Mouse (Mus musculus) hindbrain, embryonic 10.5 days (tissue): ENCODE measurements around the gene Oaz3. TPM values are rescaled to one million over a fixed set of nuclear protein-coding genes. Genes with fewer than 3 reads are reported as not detected.
A peak's percentile ranks its signal among the peaks of the same experiment; 100 is the strongest.

Experiments used
- DNase-seq: peaks from one replicate; pipeline ENCODE4 v3.0.0-alpha.2; 2017; ENCODE audit warnings: low spot score
- H3K27ac ChIP-seq: fragments of 300-500 bp; sonication (generic); 2 replicates; pipeline ENCODE4 v1.5.1; 2016; ENCODE audit warnings: mild to moderate bottlenecking, moderate library complexity
- H3K27me3 ChIP-seq: fragments of 300-500 bp; sonication (generic); 2 replicates; pipeline ENCODE4 v1.6.1; 2016; ENCODE audit warnings: mild to moderate bottlenecking; ENCODE audit not compliant: poor library complexity, insufficient read depth, severe bottlenecking
- H3K36me3 ChIP-seq: fragments of 300-500 bp; sonication (generic); 2 replicates; pipeline ENCODE4 v1.6.1; 2016; ENCODE audit warnings: mild to moderate bottlenecking, moderate library complexity
- H3K4me1 ChIP-seq: fragments of 300-500 bp; sonication (generic); replicated peaks from 2 replicates; pipeline ENCODE4 v1.6.1; 2016; ENCODE audit warnings: mild to moderate bottlenecking
- H3K4me3 ChIP-seq: fragments of 300-500 bp; sonication (generic); 2 replicates; pipeline ENCODE4 v1.5.1; 2016; ENCODE audit warnings: mild to moderate bottlenecking, moderate library complexity
- H3K9me3 ChIP-seq: fragments of 300-500 bp; sonication (generic); 2 replicates; pipeline ENCODE4 v1.6.1; 2016; ENCODE audit warnings: mild to moderate bottlenecking, moderate library complexity
- WGBS: fragments of 180-500 bp; shearing (Covaris S2); methylation state at CpG from one replicate; pipeline ENCODE4 v1.1.7; 2016; 5-methylcytosine and 5-hydroxymethylcytosine counted together
- polyA plus RNA-seq: library from polyadenylated mRNA; unstranded; fragments of >200 nt; fragmentation: Nextera tagmentation; extraction: Ambion mirVana; gene quantifications from 2 replicates; pipeline ENCODE4 v1.2.1, GENCODE M21; 2016

Oaz3 gene
- polyA plus RNA-seq, 1 experiment from 2014 or later, result 0.98 TPM

DNA sequence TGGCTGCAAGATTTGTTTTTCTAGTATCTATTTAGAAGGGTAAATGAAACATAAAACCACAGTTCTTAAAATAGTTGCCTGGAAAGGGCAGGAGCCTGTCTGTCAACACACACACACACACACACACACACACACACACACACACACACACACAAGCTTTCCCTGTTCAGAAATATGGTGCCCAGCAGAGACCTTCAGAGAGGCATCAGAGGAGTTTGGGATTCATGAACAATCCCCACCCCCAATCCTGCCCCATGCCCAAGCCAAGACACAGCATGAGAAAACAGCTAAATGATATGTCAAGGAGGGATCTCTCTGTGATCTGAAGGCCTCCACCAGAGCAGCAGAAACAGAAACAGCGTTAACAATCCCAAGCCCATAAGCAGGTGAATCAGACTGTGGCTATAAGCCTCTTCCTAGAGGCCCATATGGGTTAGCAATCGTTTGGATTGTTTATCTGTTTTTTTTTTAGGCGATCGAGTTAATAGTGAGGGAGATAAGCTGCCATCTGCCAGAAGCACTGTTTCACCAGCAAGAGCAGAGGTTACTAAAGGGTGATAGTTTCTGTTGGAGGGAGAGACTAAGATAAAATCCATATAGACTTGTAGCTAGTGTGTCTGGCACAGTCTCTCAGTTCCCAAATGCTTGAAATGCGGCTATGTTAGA, 30.0 kb upstream of the Oaz3 start:
- 87% methylated on average over 5 of the region's 5 CpGs for WGBS
- Histone ChIP-seq H3K27me3 (peaks cover 4% of the 10 kb centered on the region; the same call in 1 of the 2 replicates), H3K36me3 (no peaks in the 10 kb centered on the region), H3K4me1 (peaks cover 51% of the 10 kb centered on the region), H3K9me3 (no peaks in the 10 kb centered on the region), H3K27ac (no peak overlapping the region), H3K4me3 (no peak overlapping the region)
- no peak for DNase-seq

DNA sequence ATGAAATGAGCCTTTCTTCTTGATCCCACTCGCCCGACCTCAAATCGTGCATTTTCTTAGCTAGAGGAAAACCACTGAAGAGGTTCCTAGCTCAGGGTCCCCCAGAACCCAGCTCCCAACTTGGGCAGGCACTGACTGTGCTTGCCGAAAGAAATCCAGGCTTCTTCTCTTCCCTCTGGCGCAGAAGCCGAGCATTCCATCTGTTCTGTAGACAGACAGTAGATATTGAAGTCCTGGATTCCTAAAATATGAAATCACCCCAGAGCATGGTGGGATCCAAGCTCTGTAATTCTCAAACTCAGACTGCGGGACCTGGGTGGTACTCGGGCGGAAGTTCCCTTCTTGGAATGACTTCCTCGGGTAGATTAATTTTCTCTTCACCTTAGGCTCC, 29.4 kb upstream of the Oaz3 start:
- H3K4me1 ChIP-seq, result peaks cover 45% of the 10 kb centered on the region
- H3K36me3 ChIP-seq, result no peaks in the 10 kb centered on the region
- 0 out of 2 replicates have a peak overlapping the region, but pooled peaks have one; percentile 47 for H3K4me3 ChIP-seq
- no peak for DNase-seq
- H3K27me3 ChIP-seq, result no peaks in the 10 kb centered on the region; the same call in 1 of the 2 replicates
- H3K27ac ChIP-seq, result peak overlapping the region; percentile 75
- no peaks in the 10 kb centered on the region for H3K9me3 ChIP-seq
- 55% methylated on average over 10 of the region's 10 CpGs for WGBS

- H3K27ac ChIP-seq, result peak overlapping the region; percentile 75
- peak overlapping the region; percentile 47 for H3K4me3 ChIP-seq
- H3K9me3 ChIP-seq, result no peaks in the 10 kb centered on the region
- no peaks in the 10 kb centered on the region for H3K36me3 ChIP-seq
- H3K27me3 ChIP-seq, result no peaks in the 10 kb centered on the region
- 10% methylated on average over 28 of the region's 28 CpGs for WGBS
- H3K4me1 ChIP-seq, result peaks cover 40% of the 10 kb centered on the region
- DNase-seq, result peak; percentile 84
Observed at GRCm38 (mm10) chr3:94472447-94473114, 28.9 kb upstream of the Oaz3 start.

DNA sequence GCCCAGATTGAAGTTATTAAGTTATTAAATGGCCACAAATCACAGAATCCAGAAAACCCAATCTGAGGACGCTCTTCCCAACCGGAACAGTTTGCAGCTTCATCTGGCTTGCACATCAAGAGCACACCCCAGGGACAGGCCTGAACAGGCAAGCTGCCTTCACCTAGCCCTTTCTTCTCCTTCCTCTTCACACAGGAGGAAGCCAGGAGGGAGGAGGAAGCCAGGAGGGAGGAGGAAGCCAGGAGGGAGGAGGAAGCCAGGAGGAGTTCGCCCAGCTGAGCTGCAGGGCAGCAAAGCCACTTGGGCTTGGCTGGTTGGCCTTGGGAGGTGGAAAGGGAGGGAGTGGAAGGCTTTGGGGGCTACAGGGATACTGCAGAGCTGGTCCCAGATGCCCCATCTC, 25.2 kb upstream of the Oaz3 start:
- Histone ChIP-seq H3K9me3 (no peaks in the 10 kb centered on the region), H3K4me1 (peaks cover 40% of the 10 kb centered on the region), H3K27ac (no peak overlapping the region), H3K36me3 (no peaks in the 10 kb centered on the region), H3K27me3 (no peaks in the 10 kb centered on the region), H3K4me3 (no peak overlapping the region)
- DNase-seq, result no peak
- WGBS, result 59% methylated on average over 3 of the region's 3 CpGs

DNA sequence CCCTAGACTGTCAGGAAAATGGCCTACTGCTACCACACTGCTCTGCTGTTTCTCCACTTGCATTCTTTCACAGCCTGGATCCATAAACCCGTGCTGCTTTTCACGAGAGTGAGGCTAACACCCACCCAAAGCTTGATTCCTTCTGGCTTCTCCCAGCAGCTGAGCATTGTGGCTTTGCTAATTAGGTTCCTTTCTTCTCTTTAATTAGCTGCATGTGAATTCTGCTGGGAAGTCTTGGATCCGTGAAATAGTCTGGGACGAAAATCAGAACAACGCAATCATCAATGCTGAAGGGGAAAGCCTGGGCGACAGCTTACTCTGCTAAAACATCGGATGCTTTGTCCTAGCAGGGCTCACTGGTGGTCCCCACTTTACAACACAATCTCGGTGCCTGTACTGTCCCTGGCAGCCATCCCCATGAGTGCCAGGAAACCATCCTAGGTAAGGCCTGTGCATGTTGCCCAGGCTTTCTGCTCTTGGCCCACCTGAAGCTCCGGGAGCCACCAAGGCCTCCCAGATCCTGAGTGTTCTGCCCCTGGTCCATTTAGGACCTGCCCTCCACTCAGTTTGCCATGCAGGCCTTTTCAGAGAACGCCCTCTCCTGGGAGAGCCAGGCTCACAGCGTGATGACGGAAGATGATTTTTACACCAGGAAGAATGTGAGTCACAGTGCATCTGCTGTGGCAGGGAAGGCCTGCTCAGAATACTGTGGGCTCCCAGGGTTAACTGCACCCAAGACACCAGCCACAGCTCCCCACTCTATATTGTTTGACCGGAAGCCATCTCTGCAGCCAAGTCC, 22.1 kb upstream of the Oaz3 start:
- H3K4me1 ChIP-seq, result peaks cover 26% of the 10 kb centered on the region
- H3K27me3 ChIP-seq, result no peaks in the 10 kb centered on the region
- no peaks in the 10 kb centered on the region for H3K9me3 ChIP-seq
- H3K36me3 ChIP-seq, result no peaks in the 10 kb centered on the region
- H3K4me3 ChIP-seq, result no peak overlapping the region
- H3K27ac ChIP-seq, result peak overlapping the region; percentile 70
- 61% methylated on average over 13 of the region's 13 CpGs for WGBS
- DNase-seq, result no peak

DNA sequence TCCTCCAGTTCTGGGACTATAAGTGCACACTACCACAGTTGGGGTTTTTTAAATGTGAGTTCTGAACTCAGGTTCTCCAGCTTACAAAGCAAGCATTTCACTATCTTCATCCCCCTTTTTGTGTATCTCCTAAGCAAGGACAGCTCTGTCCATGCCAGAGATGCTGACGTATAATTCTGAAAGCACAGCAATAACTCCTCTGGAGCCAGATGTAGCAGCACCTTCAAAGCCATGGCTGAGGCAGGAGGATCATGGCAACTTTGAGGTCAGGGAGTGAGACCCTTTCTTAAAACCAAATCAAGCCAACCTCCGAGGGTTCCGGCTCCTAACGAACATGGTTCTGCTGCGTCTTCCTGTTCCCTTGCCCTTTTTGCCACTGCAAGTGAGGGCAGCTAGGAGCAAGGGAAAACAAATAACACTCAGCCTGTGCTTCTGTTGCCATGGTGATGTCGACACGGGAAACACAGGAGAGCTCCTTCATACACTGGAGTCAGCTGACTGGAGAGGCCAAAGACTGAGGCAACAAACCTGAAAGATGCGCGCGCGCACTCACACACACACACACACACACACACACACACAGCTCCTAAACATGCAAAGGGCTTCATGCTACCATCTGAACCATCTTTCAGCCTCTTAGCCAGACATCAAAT, 20.3 kb upstream of the Oaz3 start:
- Histone ChIP-seq H3K27me3 (no peaks in the 10 kb centered on the region), H3K36me3 (no peaks in the 10 kb centered on the region), H3K4me1 (peaks cover 26% of the 10 kb centered on the region), H3K4me3 (no peak overlapping the region), H3K9me3 (0 out of 2 replicates have a peak, but pooled peaks cover 4% of the 10 kb centered on the region), H3K27ac (peak overlapping the region; percentile 71)
- DNase-seq, result peak; percentile 59
- WGBS, result 52% methylated on average over 11 of the region's 11 CpGs

GRCm38 (mm10) chr3:94459834-94460233, 16.1 kb upstream of the Oaz3 start:
- peaks cover 11% of the 10 kb centered on the region for H3K27me3 ChIP-seq
- DNase-seq, result no peak
- 97% methylated on average over 2 of the region's 2 CpGs for WGBS

DNA sequence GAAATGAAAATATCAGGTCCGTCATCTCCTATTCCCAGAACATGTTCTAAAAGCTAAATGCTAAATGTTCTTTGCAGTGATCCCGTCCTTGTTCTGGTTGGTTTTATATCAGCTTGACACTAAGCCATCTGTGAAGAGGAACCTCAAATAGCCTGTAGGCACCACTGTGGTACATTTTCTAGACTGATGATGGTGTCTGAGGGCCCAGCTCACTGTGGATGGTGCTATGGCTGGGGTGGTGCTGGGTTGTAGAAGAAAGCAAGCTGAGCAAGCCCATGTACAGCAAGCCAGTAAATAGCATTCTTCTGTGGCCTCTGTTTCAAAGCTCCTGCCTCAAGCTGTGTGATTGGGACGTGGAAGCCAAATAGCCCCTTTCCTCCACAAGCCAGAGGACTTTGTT, 13.3 kb upstream of the Oaz3 start:
- Histone ChIP-seq H3K4me3 (no peak overlapping the region), H3K27ac (no peak overlapping the region), H3K4me1 (no peaks in the 10 kb centered on the region), H3K9me3 (peaks cover 8% of the 10 kb centered on the region; the same call in 1 of the 2 replicates), H3K27me3 (peaks cover 14% of the 10 kb centered on the region), H3K36me3 (no peaks in the 10 kb centered on the region)
- 77% methylated on average over 3 of the region's 3 CpGs for WGBS
- DNase-seq, result no peak

More at GRCm38 (mm10) chr3:94459834-94460233, 16.1 kb upstream of the Oaz3 start:
- Histone ChIP-seq H3K27ac (no peak overlapping the region), H3K9me3 (peaks cover 8% of the 10 kb centered on the region; the same call in 1 of the 2 replicates), H3K4me3 (no peak overlapping the region), H3K36me3 (no peaks in the 10 kb centered on the region), H3K4me1 (peaks cover 15% of the 10 kb centered on the region)

DNA sequence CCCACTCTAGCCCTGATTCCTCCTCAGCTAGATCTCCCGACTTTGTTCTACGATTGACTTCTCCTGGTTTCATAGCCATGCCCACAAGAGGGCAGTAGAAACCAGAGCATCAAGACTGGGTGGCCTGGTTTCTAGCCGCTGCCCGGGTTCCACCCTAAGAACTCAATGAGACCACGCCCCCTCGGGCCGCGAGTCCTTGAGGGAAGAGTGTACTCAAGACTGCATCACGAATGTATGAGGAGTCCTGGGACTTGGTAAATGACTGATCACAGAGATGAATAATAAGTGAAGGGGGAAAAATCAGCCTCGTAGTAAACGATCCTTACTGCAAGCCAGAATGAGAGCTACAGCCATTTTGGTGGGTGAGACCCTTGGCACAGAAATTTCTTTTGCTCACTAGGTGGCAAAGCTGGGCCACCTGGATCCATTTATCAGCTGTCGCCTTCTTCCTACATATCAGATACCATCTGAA, 12.8 kb upstream of the Oaz3 start:
- Histone ChIP-seq H3K4me1 (no peaks in the 10 kb centered on the region), H3K27ac (no peak overlapping the region), H3K4me3 (peak overlapping the region; percentile 37), H3K27me3 (peaks cover 14% of the 10 kb centered on the region), H3K9me3 (peaks cover 8% of the 10 kb centered on the region; the same call in 1 of the 2 replicates), H3K36me3 (no peaks in the 10 kb centered on the region)
- peak; percentile 87 for DNase-seq
- WGBS, result 3% methylated on average over 12 of the region's 12 CpGs

- Histone ChIP-seq H3K4me3 (no peak overlapping the region), H3K9me3 (no peaks in the 10 kb centered on the region), H3K36me3 (peaks cover 62% of the 10 kb centered on the region), H3K27ac (no peak overlapping the region), H3K27me3 (no peaks in the 10 kb centered on the region), H3K4me1 (peaks cover 2% of the 10 kb centered on the region)
- DNase-seq, result no peak
- 97% methylated on average over 2 of the region's 2 CpGs for WGBS
Observed at GRCm38 (mm10) chr3:94449377-94449776, 5.7 kb upstream of the Oaz3 start.

- H3K36me3 ChIP-seq, result peaks cover 37% of the 10 kb centered on the region
- peak within 1 kb of the TSS; percentile 88 for H3K27ac ChIP-seq
- H3K4me1 ChIP-seq, result peaks cover 12% of the 10 kb centered on the region
- no peaks in the 10 kb centered on the region for H3K9me3 ChIP-seq
- H3K4me3 ChIP-seq, result peak within 1 kb of the TSS; percentile 97
- WGBS, result under 1% methylated on average over 39 of the region's 39 CpGs
- DNase-seq, result peak; percentile 96
- H3K27me3 ChIP-seq, result no peaks in the 10 kb centered on the region
Observed at GRCm38 (mm10) chr3:94442951-94443596, 641 bp downstream of the Oaz3 start, which contains the start of gene Mrpl9. Gene Mrpl9, plus strand, starts transcription at chr3:94443318.

DNA sequence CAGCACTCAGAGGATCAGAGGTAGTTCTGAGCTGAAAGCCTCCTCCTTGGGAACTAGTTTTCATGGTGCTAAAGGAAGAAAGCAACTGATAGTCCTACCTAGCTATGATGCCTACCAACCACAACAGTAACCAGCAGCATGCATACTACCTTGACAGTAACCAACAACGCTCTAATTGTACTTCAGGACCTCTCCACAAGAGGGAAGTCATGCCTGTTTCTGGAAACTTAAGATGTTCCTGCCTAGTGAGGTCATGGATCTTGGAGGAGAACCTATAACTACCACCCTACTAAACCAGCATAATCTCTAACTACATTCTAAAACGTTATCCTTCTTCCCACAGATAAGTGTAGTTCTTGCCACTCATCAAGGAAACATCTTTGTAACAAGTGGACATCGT, 2.5 kb downstream of the Oaz3 start:
- Histone ChIP-seq H3K9me3 (no peaks in the 10 kb centered on the region), H3K36me3 (peaks cover 18% of the 10 kb centered on the region), H3K4me1 (peaks cover 12% of the 10 kb centered on the region), H3K27ac (no peak overlapping the region), H3K27me3 (no peaks in the 10 kb centered on the region), H3K4me3 (no peak overlapping the region)
- WGBS, result 40% methylated on average over 3 of the region's 3 CpGs
- DNase-seq, result no peak
